Mouse (Mus musculus) neural tube, embryonic 11.5 days (tissue): Measurements from ENCODE around the gene Brpf1. TPM values are rescaled to one million over a fixed set of nuclear protein-coding genes. Genes with fewer than 3 reads are reported as not detected.

Source experiments
- ATAC-seq: fragments of 200-750 bp; cut with Nextera tagmentation; 2 replicates; pipeline ENCODE4 v1.8.0; 2017; ENCODE audit warnings: moderate number of reproducible peaks, mild to moderate bottlenecking, moderate TSS enrichment, moderate library complexity; ENCODE audit not compliant: insufficient read depth, low FRiP score, low TSS enrichment
- DNase-seq: peaks from one replicate; pipeline ENCODE4 v3.0.0-alpha.2; 2015; ENCODE audit warnings: low spot score
- H3K27ac ChIP-seq: fragments of 300-500 bp; sonication (generic); 2 replicates; pipeline ENCODE4 v1.5.1; 2014; ENCODE audit warnings: low read depth, mild to moderate bottlenecking, low read length
- H3K27me3 ChIP-seq: fragments of 300-500 bp; sonication (generic); 2 replicates; pipeline ENCODE4 v1.6.1; 2014; ENCODE audit warnings: mild to moderate bottlenecking, low read length, mixed read lengths; ENCODE audit not compliant: control insufficient read depth, insufficient read depth
- H3K36me3 ChIP-seq: fragments of 300-500 bp; sonication (generic); 2 replicates; pipeline ENCODE4 v1.6.1; 2014; ENCODE audit warnings: mild to moderate bottlenecking, low read length, moderate library complexity, mixed read lengths; ENCODE audit not compliant: control insufficient read depth, insufficient read depth
- H3K4me1 ChIP-seq: fragments of 300-500 bp; sonication (generic); 2 replicates; pipeline ENCODE4 v1.6.1; 2014; ENCODE audit warnings: low read length, mixed read lengths; ENCODE audit not compliant: control insufficient read depth, insufficient read depth
- H3K4me2 ChIP-seq: fragments of 300-500 bp; sonication (generic); 2 replicates; pipeline ENCODE4 v1.6.1; 2014; ENCODE audit warnings: low read depth, mild to moderate bottlenecking, moderate library complexity
- H3K4me3 ChIP-seq: fragments of 300-500 bp; sonication (generic); 2 replicates; pipeline ENCODE4 v1.5.1; 2014; ENCODE audit warnings: low read depth, low read length
- H3K9ac ChIP-seq: fragments of 300-500 bp; sonication (generic); 2 replicates; pipeline ENCODE4 v1.6.1; 2014; ENCODE audit warnings: mild to moderate bottlenecking, low read length
- H3K9me3 ChIP-seq: fragments of 300-500 bp; sonication (generic); 2 replicates; pipeline ENCODE4 v1.6.1; 2016; ENCODE audit warnings: low read length; ENCODE audit not compliant: control insufficient read depth
- WGBS: fragments of 180-500 bp; shearing (Covaris S2); extraction: QIAGEN DNeasy Blood & Tissue Kit; methylation state at CpG from one replicate; pipeline ENCODE4 v1.1.7; 2014; 5-methylcytosine and 5-hydroxymethylcytosine counted together
- polyA plus RNA-seq: library from polyadenylated mRNA; unstranded; fragments of >200 nt; fragmentation: Nextera tagmentation; extraction: Ambion mirVana; gene quantifications from 2 replicates; pipeline ENCODE4 v1.2.1, GENCODE M21; 2014

Gene Brpf1
- polyA plus RNA-seq, 1 experiment from 2014 or later, result 28.4 TPM

DNA sequence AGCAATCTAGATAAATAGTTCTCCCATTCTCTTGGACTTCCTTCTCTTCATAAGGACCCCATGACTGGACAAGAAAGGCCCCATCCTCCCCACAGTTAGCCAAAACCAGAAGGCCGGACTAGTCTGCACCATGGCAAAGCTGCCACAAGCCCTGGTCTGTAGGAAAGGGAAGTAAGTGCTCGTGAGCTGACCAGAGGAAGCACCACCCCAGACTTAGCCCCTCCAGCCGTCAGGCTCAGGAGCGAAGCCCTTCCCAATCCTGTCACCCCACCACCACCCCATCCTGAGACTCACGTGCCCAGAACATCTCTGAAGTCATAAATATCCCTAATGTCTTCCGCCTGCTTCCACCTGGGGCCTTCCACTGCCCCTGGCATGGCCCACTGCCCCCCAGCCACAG is 34.6 kb downstream of the Brpf1 start:
- no peaks in the 10 kb centered on the region for H3K27me3 ChIP-seq
- no peak overlapping the region for H3K4me3 ChIP-seq
- 81% methylated on average over 6 of the region's 6 CpGs for WGBS
- DNase-seq, result no peak
- peaks cover 7% of the 10 kb centered on the region for H3K4me1 ChIP-seq
- no peaks in the 10 kb centered on the region for H3K9me3 ChIP-seq
- no peak overlapping the region for H3K4me2 ChIP-seq
- no peak overlapping the region for H3K9ac ChIP-seq
- no peak overlapping the region for H3K27ac ChIP-seq
- ATAC-seq, result no peak
- H3K36me3 ChIP-seq, result no peaks in the 10 kb centered on the region

- no peak overlapping the region for H3K4me3 ChIP-seq
- H3K27ac ChIP-seq, result no peak overlapping the region
- ATAC-seq (no peak), DNase-seq (no peak)
- H3K27me3 ChIP-seq, result no peaks in the 10 kb centered on the region
- no peaks in the 10 kb centered on the region for H3K9me3 ChIP-seq
- H3K36me3 ChIP-seq, result no peaks in the 10 kb centered on the region
- H3K9ac ChIP-seq, result no peak overlapping the region
- no peak overlapping the region for H3K4me2 ChIP-seq
- peaks cover 7% of the 10 kb centered on the region for H3K4me1 ChIP-seq
- 42% methylated on average over 4 of the region's 7 CpGs for WGBS
These were observed 35.4 kb downstream of the Brpf1 start for GRCm38 (mm10) chr6:113342297-113342696.

DNA sequence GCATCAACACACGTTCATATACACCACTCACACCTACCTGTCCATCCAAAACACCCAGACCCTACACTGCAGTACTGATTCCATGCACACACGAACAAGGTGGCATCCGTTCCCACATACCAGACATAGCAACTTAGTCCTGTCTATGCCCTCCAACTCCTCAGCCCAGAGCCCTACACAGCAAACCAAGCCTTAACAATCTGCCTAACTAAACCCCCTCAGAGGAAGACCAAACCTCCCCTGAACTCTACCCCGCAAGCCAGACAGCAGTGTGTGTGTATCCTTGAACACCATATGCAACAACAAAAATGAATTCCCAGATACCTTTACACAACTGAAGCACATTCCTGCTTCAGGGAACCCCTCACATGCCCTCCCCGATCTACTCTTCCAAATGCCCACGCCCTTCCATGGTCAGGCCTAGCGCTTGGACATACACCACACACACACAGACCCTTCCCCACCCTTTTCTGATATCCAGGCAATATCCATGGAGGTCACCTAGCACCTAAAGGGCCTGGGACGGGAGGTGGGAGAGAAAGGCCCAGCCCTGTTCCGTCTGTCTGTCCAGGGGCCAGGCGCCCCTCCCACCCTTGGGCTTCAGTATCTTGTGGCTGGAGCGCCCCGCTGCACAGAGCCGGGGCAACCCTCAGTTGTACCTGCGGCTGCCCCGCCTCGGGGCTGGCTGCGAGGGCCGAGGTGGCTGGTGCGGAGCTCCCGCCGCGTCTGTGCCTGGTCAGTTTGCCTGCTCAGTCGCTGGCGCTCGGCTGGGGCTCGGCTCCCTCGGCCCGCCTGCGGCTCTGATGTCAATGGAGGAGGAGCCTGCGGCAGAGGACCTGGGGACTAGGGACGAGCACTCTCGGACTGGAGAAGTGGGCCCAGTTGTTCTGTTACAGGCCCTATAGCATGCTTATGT is 36.5 kb downstream of the Brpf1 start, which contains the start of gene Camk1:
Camk1 (minus strand) TSS at position 808 of the 916 bp plus-strand sequence.
- WGBS, result 15% methylated on average over 32 of the region's 32 CpGs
- Histone ChIP-seq H3K4me1 (peaks cover 7% of the 10 kb centered on the region), H3K9ac (peak within 1 kb of the TSS; percentile 86), H3K27ac (no peak within 1 kb of the TSS), H3K27me3 (no peaks in the 10 kb centered on the region), H3K9me3 (no peaks in the 10 kb centered on the region), H3K4me2 (peak within 1 kb of the TSS; percentile 93), H3K4me3 (peak within 1 kb of the TSS; percentile 50), H3K36me3 (no peaks in the 10 kb centered on the region)
- peak; percentile 76 for DNase-seq
- ATAC-seq, result peak; percentile 83; the same call in 1 of the 2 replicates

DNA sequence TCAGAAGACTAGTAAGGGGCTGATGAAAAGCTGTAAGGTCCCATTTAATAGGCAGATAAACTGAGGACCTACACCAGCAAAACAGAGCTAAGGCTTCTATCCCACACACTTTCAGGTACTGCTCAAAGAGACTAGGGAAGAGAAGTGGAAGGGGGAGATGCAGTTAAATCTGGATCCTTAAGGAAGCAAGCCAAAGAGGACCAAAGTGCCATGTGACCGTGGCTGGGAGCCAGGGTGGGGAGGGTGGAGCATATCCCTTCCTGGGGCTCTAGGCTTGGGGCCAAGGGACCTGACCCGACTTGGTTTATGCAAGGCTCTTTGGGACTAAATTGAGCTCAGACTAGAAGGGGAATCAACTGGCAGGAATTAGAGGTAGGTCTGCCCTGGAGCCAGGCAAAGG is 37.4 kb downstream of the Brpf1 start:
- H3K9ac ChIP-seq, result no peak overlapping the region
- no peak for DNase-seq
- no peak overlapping the region for H3K4me2 ChIP-seq
- H3K36me3 ChIP-seq, result no peaks in the 10 kb centered on the region
- H3K27ac ChIP-seq, result no peak overlapping the region
- H3K27me3 ChIP-seq, result no peaks in the 10 kb centered on the region
- 66% methylated on average over 2 of the region's 2 CpGs for WGBS
- no peaks in the 10 kb centered on the region for H3K9me3 ChIP-seq
- ATAC-seq, result no peak
- peaks cover 7% of the 10 kb centered on the region for H3K4me1 ChIP-seq
- H3K4me3 ChIP-seq, result no peak overlapping the region

DNA sequence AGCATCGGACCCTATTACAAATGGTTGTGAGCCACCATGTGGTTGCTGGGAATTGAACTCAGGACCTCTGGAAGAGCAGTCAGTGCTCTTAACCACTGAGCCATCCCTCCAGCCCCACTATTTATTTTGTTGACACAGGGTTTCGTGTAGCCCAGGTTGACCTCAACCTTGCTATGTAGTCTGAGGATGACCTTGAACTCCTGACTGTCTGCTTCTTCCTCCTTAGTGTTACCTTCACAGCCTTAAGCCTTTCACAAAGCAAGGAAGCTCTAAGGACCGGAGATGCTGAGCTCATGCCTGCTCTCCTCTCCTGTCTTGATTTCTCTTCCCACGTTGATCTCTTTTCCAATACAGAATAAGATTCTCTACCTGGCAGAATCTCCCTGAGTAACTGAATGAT is 40.0 kb downstream of the Brpf1 start:
- no peak for ATAC-seq
- no peak for DNase-seq
- H3K4me1 ChIP-seq, result peaks cover 5% of the 10 kb centered on the region
- no peak overlapping the region for H3K9ac ChIP-seq
- no peaks in the 10 kb centered on the region for H3K9me3 ChIP-seq
- H3K36me3 ChIP-seq, result no peaks in the 10 kb centered on the region
- no peaks in the 10 kb centered on the region for H3K27me3 ChIP-seq
- no peak overlapping the region for H3K27ac ChIP-seq
- 82% methylated on average over 4 of the region's 4 CpGs for WGBS
- no peak overlapping the region for H3K4me3 ChIP-seq
- no peak overlapping the region for H3K4me2 ChIP-seq

GRCm38 (mm10) chr6:113350538-113350937 is 43.6 kb downstream of the Brpf1 start:
- no peak overlapping the region for H3K4me3 ChIP-seq
- H3K9ac ChIP-seq, result no peak overlapping the region
- H3K27ac ChIP-seq, result no peak overlapping the region
- DNase-seq, result no peak
- no peaks in the 10 kb centered on the region for H3K27me3 ChIP-seq
- H3K4me2 ChIP-seq, result no peak overlapping the region
- no peaks in the 10 kb centered on the region for H3K4me1 ChIP-seq
- H3K9me3 ChIP-seq, result no peaks in the 10 kb centered on the region
- no peak for ATAC-seq
- no peaks in the 10 kb centered on the region for H3K36me3 ChIP-seq

GRCm38 (mm10) chr6:113351161-113351560 is 44.2 kb downstream of the Brpf1 start:
- no peaks in the 10 kb centered on the region for H3K9me3 ChIP-seq
- no peaks in the 10 kb centered on the region for H3K36me3 ChIP-seq
- H3K27me3 ChIP-seq, result no peaks in the 10 kb centered on the region
- H3K4me3 ChIP-seq, result no peak overlapping the region
- ATAC-seq (no peak), DNase-seq (no peak)
- no peak overlapping the region for H3K4me2 ChIP-seq
- no peak overlapping the region for H3K9ac ChIP-seq
- WGBS, result 95% methylated on average over 1 of the region's 1 CpGs
- no peak overlapping the region for H3K27ac ChIP-seq
- no peaks in the 10 kb centered on the region for H3K4me1 ChIP-seq

- ATAC-seq (no peak), DNase-seq (no peak)
- Histone ChIP-seq H3K9me3 (no peaks in the 10 kb centered on the region), H3K4me3 (no peak overlapping the region), H3K9ac (no peak overlapping the region), H3K27ac (no peak overlapping the region), H3K27me3 (no peaks in the 10 kb centered on the region), H3K4me2 (no peak overlapping the region), H3K4me1 (no peaks in the 10 kb centered on the region), H3K36me3 (no peaks in the 10 kb centered on the region)
- 75% methylated on average over 10 of the region's 10 CpGs for WGBS
These were observed 44.7 kb downstream of the Brpf1 start for GRCm38 (mm10) chr6:113351653-113352052.

DNA sequence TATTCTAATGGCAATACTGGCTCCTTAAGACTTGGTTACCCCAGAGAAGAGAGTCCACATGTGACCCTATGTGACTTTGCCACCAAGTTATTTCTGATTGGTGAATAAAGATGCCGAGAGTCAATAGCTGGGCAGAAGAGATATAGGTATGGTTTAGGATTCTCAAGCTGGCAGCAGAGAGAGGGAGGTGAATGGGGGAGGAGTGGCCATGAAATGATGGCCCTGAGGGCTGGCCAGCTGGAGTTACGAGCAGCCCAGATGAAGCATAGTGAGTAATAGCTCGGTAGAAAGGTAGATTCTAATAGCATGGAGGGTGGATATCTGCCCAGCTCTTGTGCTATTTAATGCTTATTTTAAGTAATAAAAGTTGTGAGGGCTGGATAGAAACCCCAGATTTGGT is 45.9 kb downstream of the Brpf1 start:
- no peaks in the 10 kb centered on the region for H3K9me3 ChIP-seq
- no peaks in the 10 kb centered on the region for H3K27me3 ChIP-seq
- H3K36me3 ChIP-seq, result no peaks in the 10 kb centered on the region
- H3K4me1 ChIP-seq, result no peaks in the 10 kb centered on the region
- no peak for DNase-seq
- H3K9ac ChIP-seq, result no peak overlapping the region
- no peak overlapping the region for H3K4me3 ChIP-seq
- H3K4me2 ChIP-seq, result no peak overlapping the region
- 79% methylated on average over 3 of the region's 3 CpGs for WGBS
- no peak for ATAC-seq
- no peak overlapping the region for H3K27ac ChIP-seq
